Mouse (Mus musculus) kidney, adult 2 months (tissue): ENCODE data around the gene Nemf.

Source experiments
- CTCF ChIP-seq: fragments of 200-500 bp; conservative IDR thresholded peaks from 2 replicates; pipeline ENCODE4 v1.5.1; 2011; ENCODE audit warnings: low read depth, mild to moderate bottlenecking, control low read depth, low read length, moderate library complexity, mixed read lengths; ENCODE audit not compliant: insufficient read depth, insufficient read length
- POLR2A ChIP-seq: fragments of 200-500 bp; IDR thresholded peaks from one replicate; pipeline ENCODE4 v1.6.1; 2011; ENCODE audit warnings: low read depth, low read length, control low read depth

DNA sequence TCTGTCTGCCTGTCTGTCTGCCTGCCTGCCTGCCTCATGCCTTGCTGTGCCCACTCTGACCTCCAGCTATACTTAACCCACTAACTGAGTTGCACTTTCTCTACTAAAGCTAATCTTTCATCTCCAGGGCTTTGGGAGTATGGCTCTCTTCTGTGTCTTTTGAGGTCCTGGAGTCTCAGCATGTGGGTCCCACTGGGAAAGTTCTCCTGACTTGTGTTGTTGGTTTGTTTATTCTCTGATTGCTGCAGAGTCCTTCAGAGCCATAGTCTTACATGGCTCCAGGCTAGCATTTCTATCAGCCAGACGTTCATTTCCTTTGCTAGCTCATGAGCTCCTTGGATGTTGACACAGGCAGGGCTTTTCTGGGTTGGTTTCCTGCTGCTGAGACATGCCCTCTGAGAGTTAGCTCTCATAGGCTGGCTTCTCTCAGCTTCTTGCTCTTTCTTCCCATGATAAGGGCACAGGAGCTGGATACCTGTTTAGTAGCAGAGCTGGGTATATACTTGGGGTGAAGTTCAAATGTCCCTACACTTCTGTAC, 77.0 kb downstream of the Nemf start:
- TF ChIP-seq POLR2A: no peak
- no peak for TF ChIP-seq CTCF
